Mouse (Mus musculus) cerebellum, adult 8-10 months (tissue): ENCODE results near the gene Dcaf5.
A peak's percentile ranks its signal among the peaks of the same experiment; 100 is the strongest.

Source experiments
- DNase-seq: peaks from one replicate; pipeline ENCODE4 v3.0.0; 2022

Dcaf5 gene

DNA sequence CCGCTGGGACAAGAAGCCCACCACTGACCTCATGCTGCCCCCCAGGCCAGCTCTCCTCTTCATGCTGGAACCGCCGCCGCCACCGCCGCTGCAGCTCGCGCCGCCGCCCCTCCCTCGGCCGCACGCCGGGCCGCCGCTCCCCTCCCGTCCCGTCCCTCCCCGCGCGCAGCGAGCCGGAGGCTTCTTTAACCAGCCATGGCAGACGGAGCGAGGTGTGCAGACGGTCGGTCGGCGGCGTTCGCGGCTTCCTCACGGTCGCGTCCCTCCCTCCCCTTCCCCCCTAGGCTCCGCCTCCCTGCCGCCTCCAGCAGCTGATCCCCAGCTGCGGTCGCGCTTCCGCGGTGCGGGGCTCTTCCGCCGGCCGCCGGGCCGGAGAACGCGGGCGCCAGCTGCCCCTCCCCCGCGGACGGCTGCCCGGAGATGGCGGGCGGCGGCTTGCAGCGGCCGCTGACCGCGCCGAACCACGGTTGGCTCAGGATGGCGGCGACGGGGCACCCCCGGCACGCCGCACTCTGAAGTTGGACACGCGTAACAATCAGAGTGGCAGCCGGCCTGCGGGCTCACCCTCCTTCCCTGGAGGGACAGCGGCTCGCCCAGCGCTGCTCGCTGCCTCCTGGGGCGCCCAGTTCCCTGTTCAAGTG is at the start of gene Dcaf5:
TSS of gene Dcaf5 (minus strand) at position 266 of the 641 bp plus-strand sequence.
- peak; percentile 70 for DNase-seq

- DNase-seq, result no peak
Observed at GRCm38 (mm10) chr12:80483397-80483796, 47.0 kb upstream of the Dcaf5 start.

- no peak for DNase-seq
Observed at GRCm38 (mm10) chr12:80479986-80480385, 43.6 kb upstream of the Dcaf5 start.

DNA sequence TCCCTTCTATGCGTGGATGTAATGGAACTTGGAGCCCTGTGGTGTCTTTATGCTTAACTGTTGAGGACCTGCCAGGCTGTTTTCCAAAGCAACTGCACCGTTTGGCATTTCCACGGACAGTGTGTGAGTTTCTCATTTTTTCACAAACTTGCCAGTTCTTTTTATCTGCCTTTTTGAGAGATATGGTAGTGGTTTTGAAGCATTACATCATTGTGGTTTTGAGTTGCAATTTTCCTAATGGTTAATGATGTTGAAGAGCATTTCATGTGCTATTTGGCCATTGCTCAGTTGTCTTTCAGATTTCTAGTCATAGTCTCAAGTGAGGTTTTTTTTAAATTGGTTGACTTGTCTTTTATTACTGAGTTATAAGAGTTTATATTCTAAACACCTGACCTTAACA is 37.3 kb upstream of the Dcaf5 start:
- DNase-seq, result no peak

DNA sequence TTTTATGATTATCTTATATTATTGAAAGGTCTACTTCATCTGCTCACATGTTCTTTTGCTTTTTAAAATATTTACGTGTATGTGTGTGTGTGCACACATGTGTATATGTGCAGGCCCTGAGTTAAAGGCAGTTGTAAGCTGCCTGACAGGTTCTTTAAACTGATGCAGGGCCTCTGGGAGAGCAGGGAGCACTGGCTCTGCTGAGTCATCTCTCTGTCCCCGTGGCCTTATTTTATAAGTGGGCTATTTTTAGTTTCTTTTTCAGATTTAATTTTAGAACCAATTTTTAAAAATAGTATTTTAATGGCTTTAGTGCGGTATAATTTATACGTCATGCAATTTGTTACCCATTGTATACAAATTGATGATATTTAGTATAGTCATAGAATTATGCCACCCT is 35.5 kb upstream of the Dcaf5 start:
- no peak for DNase-seq

- no peak for DNase-seq
Observed at GRCm38 (mm10) chr12:80470206-80470605, 33.8 kb upstream of the Dcaf5 start.

DNA sequence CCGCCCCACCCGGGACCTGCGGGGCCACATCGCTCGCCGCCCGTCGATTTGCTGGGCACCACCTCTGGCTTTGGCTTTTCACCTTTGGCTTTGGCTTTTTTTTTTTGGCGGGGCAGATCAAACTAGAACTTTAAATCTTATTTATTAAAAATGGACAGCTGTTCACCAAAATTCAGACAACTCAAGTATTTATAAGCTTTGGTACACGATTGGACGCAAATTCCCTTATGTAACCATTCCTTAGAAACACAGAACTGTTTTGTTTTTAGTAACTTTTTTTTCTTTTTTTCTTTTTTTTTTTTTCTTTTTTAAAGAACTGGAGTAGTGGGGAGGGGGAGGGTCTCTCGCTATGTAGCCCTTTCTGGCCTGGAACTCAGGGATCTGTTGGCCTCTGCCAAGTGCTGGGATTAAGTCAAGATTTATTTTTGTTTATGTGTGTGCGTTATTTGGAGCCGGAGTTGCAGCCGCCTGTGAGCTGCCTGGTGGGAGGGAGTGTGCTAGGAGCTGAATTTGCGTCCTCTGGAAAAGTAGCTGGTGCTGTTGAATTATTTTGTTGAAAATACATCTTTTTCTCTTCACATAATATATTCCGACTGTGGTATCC is 27.4 kb upstream of the Dcaf5 start:
- no peak for DNase-seq

DNA sequence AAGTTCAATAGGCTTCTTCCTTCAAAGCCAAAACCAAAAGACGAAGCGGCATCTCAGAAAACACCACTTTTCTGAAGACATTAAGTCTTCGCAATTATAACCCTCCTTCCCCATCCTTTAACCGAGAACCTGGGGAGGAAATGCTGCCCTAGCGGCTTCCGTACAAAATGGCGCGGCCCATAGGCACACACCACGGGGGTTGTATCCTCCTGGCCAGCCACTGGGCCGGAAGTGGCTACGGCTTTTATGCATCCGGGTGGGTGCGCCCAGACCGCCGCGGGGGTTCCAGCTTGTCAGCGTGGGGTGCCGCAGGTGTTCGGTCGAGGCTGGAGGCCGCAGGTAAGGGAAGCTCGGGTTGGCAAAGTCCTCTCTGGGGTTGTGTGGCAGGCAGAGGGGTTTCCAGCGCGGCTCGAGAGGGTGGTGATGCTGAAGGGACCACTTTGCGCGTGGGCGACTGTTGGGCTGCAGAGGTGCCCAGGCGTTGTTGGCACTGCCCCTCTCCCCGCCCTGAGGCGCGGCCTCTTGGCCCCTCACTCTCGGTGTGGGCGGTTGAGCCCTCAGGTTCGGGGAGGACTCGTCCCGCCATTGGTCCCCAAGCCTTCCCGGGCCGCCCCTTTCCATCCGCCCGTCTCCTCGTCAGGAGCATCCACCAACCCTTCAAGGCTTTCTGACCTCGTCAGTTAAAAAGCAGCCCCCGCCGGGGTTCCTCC is 26.7 kb upstream of the Dcaf5 start, which contains the start of gene Exd2:
TSS of gene Exd2 (plus strand) at position 154 of the 710 bp plus-strand sequence.
- peak; percentile 90 for DNase-seq

- DNase-seq, result peak; percentile 38
Observed at GRCm38 (mm10) chr12:80462292-80462896, 26.0 kb upstream of the Dcaf5 start.

DNA sequence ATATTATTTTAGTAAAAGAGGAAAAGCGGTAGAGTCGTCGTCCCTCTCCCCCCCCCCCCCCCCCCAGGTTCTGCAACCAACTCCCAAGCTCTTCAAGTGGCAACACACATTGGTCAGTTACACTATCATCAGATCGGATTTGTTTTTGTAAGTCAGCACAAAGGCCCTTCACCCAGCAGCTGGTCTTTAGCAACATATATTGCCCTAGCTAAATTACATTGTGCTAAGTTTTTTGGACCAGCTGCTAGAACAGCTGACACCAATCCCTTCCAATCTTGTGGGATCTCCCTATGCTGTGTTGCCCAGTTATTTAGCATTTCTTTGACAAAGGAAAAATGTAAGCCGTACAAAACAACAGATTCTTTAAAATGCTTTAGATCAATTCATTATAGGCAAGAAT is 21.6 kb upstream of the Dcaf5 start:
- no peak for DNase-seq

GRCm38 (mm10) chr12:80453506-80453905 is 17.1 kb upstream of the Dcaf5 start:
- no peak for DNase-seq

- no peak for DNase-seq
Observed at GRCm38 (mm10) chr12:80444525-80445109, 8.2 kb upstream of the Dcaf5 start.

DNA sequence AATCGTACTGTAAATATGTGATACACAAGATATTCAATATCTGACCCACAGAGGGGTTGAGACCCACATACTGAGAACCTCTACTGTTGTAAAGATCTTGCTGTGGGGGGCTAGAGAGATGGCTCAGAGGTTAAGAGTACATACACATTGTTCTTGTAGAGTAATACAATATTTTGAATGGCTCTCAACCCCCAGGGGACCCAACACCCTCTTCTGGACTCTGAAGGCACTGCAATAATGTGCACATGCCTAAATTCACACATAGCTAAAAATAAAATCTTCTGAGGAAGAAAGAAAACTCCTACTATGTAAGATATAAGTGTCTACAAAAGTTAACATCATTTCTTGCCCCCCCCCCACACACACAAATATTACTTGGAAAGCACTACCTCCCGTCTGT is 4.6 kb upstream of the Dcaf5 start:
- DNase-seq, result no peak

GRCm38 (mm10) chr12:80437051-80437675 is 762 bp upstream of the Dcaf5 start:
- no peak for DNase-seq

DNA sequence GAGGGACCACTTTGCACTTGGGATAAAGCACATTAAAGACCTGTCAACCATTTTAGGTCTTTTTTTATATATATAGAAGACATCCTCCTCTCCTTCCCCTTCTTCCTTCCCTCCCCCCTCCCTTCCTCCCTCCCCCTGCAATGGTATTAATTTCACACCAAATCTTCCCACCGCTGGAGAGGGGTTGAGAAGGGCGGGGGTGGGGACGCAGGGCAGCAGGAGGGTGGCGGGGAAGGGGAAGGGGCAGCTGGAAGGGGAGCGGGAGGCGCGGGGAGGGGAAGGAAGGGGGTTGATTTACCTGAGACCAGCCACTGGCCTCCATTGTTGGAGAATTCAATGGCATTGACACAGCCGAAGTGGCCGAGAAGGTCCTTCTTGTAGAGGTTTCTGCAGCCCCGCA is 514 bp downstream of the Dcaf5 start:
- no peak for DNase-seq

- DNase-seq, result peak; percentile 59
Observed at GRCm38 (mm10) chr12:80434961-80435691, 1.3 kb downstream of the Dcaf5 start.

DNA sequence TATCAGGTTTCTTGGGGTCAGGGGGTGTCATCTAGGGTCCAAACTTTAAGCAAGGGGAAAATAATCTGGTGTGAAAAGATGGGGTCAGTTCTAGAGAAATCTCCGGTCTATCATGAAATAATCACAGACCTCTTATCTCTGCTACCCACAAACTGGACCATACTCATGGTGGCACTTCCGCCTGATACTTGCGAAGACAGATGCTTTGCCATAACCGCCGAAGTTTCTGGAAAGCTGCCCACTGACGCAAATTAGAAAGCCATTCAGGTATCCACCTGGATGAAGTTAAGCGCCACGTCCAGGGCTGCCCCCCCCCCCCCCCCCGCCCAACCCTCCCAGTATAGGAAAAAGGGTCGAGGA is 1.8 kb downstream of the Dcaf5 start:
- DNase-seq, result peak; percentile 36

- DNase-seq, result no peak
Observed at GRCm38 (mm10) chr12:80433266-80433665, 3.1 kb downstream of the Dcaf5 start.

GRCm38 (mm10) chr12:80427683-80428082 is 8.7 kb downstream of the Dcaf5 start:
- no peak for DNase-seq

DNA sequence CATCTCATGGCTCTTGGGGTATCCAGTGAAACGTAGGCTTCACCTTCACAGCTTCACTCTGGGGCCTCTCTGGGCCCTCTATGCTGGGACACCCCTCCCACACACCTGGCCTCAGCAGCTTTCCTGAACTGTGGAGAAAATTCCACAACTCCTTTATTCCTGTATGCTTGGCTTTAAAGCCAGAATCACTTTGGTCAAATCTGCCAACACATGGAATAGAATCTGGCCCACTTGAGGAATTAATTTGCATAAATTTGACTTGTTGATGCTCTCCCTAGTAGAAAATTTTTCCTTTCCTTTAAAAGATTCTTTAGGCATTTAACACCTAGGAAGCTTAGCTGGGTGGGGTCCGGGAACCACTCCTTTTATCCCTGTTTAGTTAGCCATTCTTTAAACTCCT is 21.3 kb downstream of the Dcaf5 start:
- DNase-seq, result no peak

GRCm38 (mm10) chr12:80410855-80411254 is 25.5 kb downstream of the Dcaf5 start:
- DNase-seq, result no peak

DNA sequence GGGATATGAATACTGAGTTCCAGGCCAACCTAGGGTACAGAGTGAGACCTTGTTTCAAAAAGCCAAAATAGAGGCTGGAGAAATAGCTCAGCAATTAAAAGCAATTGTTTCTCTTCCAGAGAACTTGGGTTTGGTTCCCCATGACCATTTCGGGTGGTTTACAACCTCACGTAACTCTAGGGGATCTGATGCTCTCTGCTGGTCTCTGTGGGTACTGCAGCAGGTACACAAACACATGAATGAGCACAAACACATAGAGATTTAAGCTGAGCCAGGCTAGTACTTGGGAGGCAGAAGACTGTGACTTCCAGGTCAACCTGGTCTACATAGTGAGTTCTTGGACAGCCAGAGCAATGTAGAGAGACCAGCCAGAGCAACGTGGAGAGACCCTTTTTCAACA is 28.6 kb downstream of the Dcaf5 start:
- no peak for DNase-seq
